Mouse (Mus musculus): Measurements from ENCODE around the gene Yes1. TPM values are rescaled to one million over a fixed set of nuclear protein-coding genes. Genes with fewer than 3 reads are reported as not detected.
"Not testable (repeated sequence)": the region's sequence is repeated elsewhere in the genome, so short reads cannot be mapped to it uniquely, and the experiment has no call there.

The Yes1 gene
- polyA plus RNA-seq, 1 experiment = 5.7 TPM

GRCm38 (mm10) chr5:32610064-32610800 is 739 bp upstream of the Yes1 start:
- Histone ChIP-seq H3K4me3 (ENCODE audit: insufficient read depth, low read length) (peak overlapping the region; percentile 67), H3K27ac (ENCODE audit: insufficient read depth, low read length) (peak overlapping the region; percentile 72; the same call in 1 of the 2 replicates), H3K4me1 (ENCODE audit: control insufficient read depth, insufficient read depth, low read length) (peaks cover 2% of the 10 kb centered on the region; the same call in 1 of the 2 replicates)
- TF ChIP-seq CTCF (IDR thresholded peaks at IDR 0.05; ENCODE audit: extremely low read depth, insufficient read depth, low read length) (no peak), POLR2A (IDR thresholded peaks at IDR 0.05; ENCODE audit: extremely low read depth, insufficient read depth, low read length) (no peak)

- Histone ChIP-seq H3K4me1 (ENCODE audit: control insufficient read depth, insufficient read depth, low read length) (peaks cover 2% of the 10 kb centered on the region; the same call in 1 of the 2 replicates), H3K4me3 (ENCODE audit: insufficient read depth, low read length) (peak overlapping the region; percentile 67), H3K27ac (ENCODE audit: insufficient read depth, low read length) (0 out of 2 replicates have a peak overlapping the region, but pooled peaks have one; percentile 21)
- TF ChIP-seq CTCF (IDR thresholded peaks at IDR 0.05; ENCODE audit: extremely low read depth, insufficient read depth, low read length) (no peak), POLR2A (IDR thresholded peaks at IDR 0.05; ENCODE audit: extremely low read depth, insufficient read depth, low read length) (0 out of 2 replicates have a peak, but pooled peaks have one; percentile 0)
Observed at GRCm38 (mm10) chr5:32611341-32611961, 480 bp downstream of the Yes1 start.

DNA sequence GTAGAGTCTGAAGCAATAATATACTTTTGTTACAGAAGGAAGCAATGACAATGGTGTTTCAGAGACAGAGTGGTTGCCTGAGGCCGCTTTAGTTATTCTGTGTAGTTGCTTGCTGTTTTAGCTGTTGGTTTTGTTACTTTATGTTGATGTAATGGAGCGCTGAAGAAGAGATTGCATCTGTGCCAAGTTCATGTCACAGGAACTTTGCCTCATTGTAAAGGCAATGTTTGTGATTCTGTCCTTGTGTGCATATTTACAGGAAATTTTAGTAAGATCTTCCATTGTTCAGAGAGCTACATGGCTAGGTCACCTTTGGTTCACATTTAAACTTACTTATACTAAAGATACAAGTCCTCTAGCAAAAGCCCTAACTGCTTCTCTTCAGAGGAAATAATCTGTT is 3.3 kb downstream of the Yes1 start:
- Histone ChIP-seq H3K4me3 (ENCODE audit: insufficient read depth, low read length) (no peak overlapping the region), H3K27ac (ENCODE audit: insufficient read depth, low read length) (no peak overlapping the region), H3K4me1 (ENCODE audit: control insufficient read depth, insufficient read depth, low read length) (peaks cover 2% of the 10 kb centered on the region; the same call in 1 of the 2 replicates)
- TF ChIP-seq CTCF (IDR thresholded peaks at IDR 0.05; ENCODE audit: extremely low read depth, insufficient read depth, low read length) = no peak
- TF ChIP-seq POLR2A (IDR thresholded peaks at IDR 0.05; ENCODE audit: extremely low read depth, insufficient read depth, low read length) = no peak

GRCm38 (mm10) chr5:32614691-32615090 is 3.7 kb downstream of the Yes1 start:
- TF ChIP-seq CTCF (IDR thresholded peaks at IDR 0.05; ENCODE audit: extremely low read depth, insufficient read depth, low read length) = no peak
- 0 out of 2 replicates have a peak, but pooled peaks have one; percentile 27 for TF ChIP-seq POLR2A (IDR thresholded peaks at IDR 0.05; ENCODE audit: extremely low read depth, insufficient read depth, low read length)
- Histone ChIP-seq H3K4me3 (ENCODE audit: insufficient read depth, low read length) (no peak overlapping the region), H3K27ac (ENCODE audit: insufficient read depth, low read length) (no peak overlapping the region), H3K4me1 (ENCODE audit: control insufficient read depth, insufficient read depth, low read length) (peaks cover 2% of the 10 kb centered on the region; the same call in 1 of the 2 replicates)

- not testable (repeated sequence) for H3K4me1 ChIP-seq (ENCODE audit: control insufficient read depth, insufficient read depth, low read length); H3K27ac ChIP-seq (ENCODE audit: insufficient read depth, low read length); H3K4me3 ChIP-seq (ENCODE audit: insufficient read depth, low read length)
Observed at GRCm38 (mm10) chr5:32616489-32616888, 5.5 kb downstream of the Yes1 start.

GRCm38 (mm10) chr5:32617851-32618250 is 6.9 kb downstream of the Yes1 start:
- peaks cover 2% of the 10 kb centered on the region; the same call in 1 of the 2 replicates for H3K4me1 ChIP-seq (ENCODE audit: control insufficient read depth, insufficient read depth, low read length)
- TF ChIP-seq CTCF (IDR thresholded peaks at IDR 0.05; ENCODE audit: extremely low read depth, insufficient read depth, low read length) (no peak), POLR2A (IDR thresholded peaks at IDR 0.05; ENCODE audit: extremely low read depth, insufficient read depth, low read length) (no peak)
- H3K4me3 ChIP-seq (ENCODE audit: insufficient read depth, low read length) = no peak overlapping the region
- H3K27ac ChIP-seq (ENCODE audit: insufficient read depth, low read length) = no peak overlapping the region

GRCm38 (mm10) chr5:32623649-32624048 is 12.7 kb downstream of the Yes1 start:
- Histone ChIP-seq H3K27ac (ENCODE audit: insufficient read depth, low read length) (no peak overlapping the region), H3K4me3 (ENCODE audit: insufficient read depth, low read length) (no peak overlapping the region), H3K4me1 (ENCODE audit: control insufficient read depth, insufficient read depth, low read length) (no peaks in the 10 kb centered on the region)
- TF ChIP-seq POLR2A (IDR thresholded peaks at IDR 0.05; ENCODE audit: extremely low read depth, insufficient read depth, low read length) (no peak), CTCF (IDR thresholded peaks at IDR 0.05; ENCODE audit: extremely low read depth, insufficient read depth, low read length) (no peak)

GRCm38 (mm10) chr5:32624777-32625176 is 13.8 kb downstream of the Yes1 start:
- no peaks in the 10 kb centered on the region for H3K4me1 ChIP-seq (ENCODE audit: control insufficient read depth, insufficient read depth, low read length)
- H3K27ac ChIP-seq (ENCODE audit: insufficient read depth, low read length) = no peak overlapping the region
- no peak overlapping the region for H3K4me3 ChIP-seq (ENCODE audit: insufficient read depth, low read length)
- TF ChIP-seq POLR2A (IDR thresholded peaks at IDR 0.05; ENCODE audit: extremely low read depth, insufficient read depth, low read length) (no peak), CTCF (IDR thresholded peaks at IDR 0.05; ENCODE audit: extremely low read depth, insufficient read depth, low read length) (no peak)

- no peak overlapping the region for H3K4me3 ChIP-seq (ENCODE audit: insufficient read depth, low read length)
- TF ChIP-seq CTCF (IDR thresholded peaks at IDR 0.05; ENCODE audit: extremely low read depth, insufficient read depth, low read length) (no peak), POLR2A (IDR thresholded peaks at IDR 0.05; ENCODE audit: extremely low read depth, insufficient read depth, low read length) (no peak)
- H3K27ac ChIP-seq (ENCODE audit: insufficient read depth, low read length) = no peak overlapping the region
- no peaks in the 10 kb centered on the region for H3K4me1 ChIP-seq (ENCODE audit: control insufficient read depth, insufficient read depth, low read length)
Observed at GRCm38 (mm10) chr5:32633185-32633584, 22.2 kb downstream of the Yes1 start.

GRCm38 (mm10) chr5:32657386-32657785 is 46.4 kb downstream of the Yes1 start:
- no peak overlapping the region for H3K4me3 ChIP-seq (ENCODE audit: insufficient read depth, low read length)
- TF ChIP-seq CTCF (IDR thresholded peaks at IDR 0.05; ENCODE audit: extremely low read depth, insufficient read depth, low read length) (no peak), POLR2A (IDR thresholded peaks at IDR 0.05; ENCODE audit: extremely low read depth, insufficient read depth, low read length) (no peak)
- no peaks in the 10 kb centered on the region; the same call in 1 of the 2 replicates for H3K4me1 ChIP-seq (ENCODE audit: control insufficient read depth, insufficient read depth, low read length)
- no peak overlapping the region for H3K27ac ChIP-seq (ENCODE audit: insufficient read depth, low read length)
